Mouse (Mus musculus): ENCODE data around the gene Gm10842. TPM values are rescaled to one million over a fixed set of nuclear protein-coding genes. Genes with fewer than 3 reads are reported as not detected.

Gene Gm10842
- not detected for polyA plus RNA-seq (2017; shearing (Covaris generic))

DNA sequence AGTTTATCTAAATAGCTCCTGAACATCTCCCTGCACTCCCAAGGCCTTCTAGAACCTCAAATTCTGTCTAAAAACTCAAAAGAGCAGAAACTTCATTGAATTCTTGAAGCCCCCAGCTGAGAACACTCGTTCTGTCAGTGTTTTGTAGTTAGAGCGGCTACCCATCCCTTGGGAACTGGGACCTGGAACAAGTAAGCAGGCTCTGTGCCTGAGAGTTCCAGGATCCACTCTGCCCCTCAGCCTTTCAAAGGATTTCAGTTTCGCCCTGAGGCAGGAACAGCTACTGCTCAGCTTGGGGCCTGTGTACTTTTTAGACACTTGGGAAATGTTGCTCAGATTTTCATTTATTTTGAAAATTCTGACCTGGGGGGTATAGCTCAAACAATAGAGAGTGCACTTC, at the start of gene Gm10842:
Gene Gm10842, plus strand, starts transcription at position 301 of the 400 bp plus-strand sequence.

GRCm38 (mm10) chr11:105125735-105126519, 20.8 kb upstream of the Gm10842 start, which contains the start of gene Mettl2:
Gene Mettl2 (plus strand): TSS chr11:105126425.

GRCm38 (mm10) chr11:105178516-105178915, 31.8 kb downstream of the Gm10842 start, which contains the start of gene Tlk2:
Gene Tlk2 (plus strand): TSS chr11:105178807.

Other genes with a start within 250 kb of the Gm10842 start
- gene Efcab3, start 83.3 kb upstream of the Gm10842 start, polyA plus RNA-seq (2017; shearing (Covaris generic)): 0.35 TPM
- gene Mettl2, start 20.5 kb upstream of the Gm10842 start, polyA plus RNA-seq (2017; shearing (Covaris generic)): 17.4 TPM
- gene Tlk2, start 31.9 kb downstream of the Gm10842 start, polyA plus RNA-seq (2017; shearing (Covaris generic)): 24.1 TPM
- gene Mrc2, start 145.8 kb downstream of the Gm10842 start, polyA plus RNA-seq (2017; shearing (Covaris generic)): not detected

Measured in effector memory CD4-positive, alpha-beta T cell, adult 7 months (primary cell).